Mouse (Mus musculus) gastrocnemius, adult 18-20 months (tissue): ENCODE measurements around the gene Dlg2. TPM values are rescaled to one million over a fixed set of nuclear protein-coding genes. Genes with fewer than 3 reads are reported as not detected.

Source experiments
- DNase-seq: peaks from one replicate; pipeline ENCODE4 v3.0.0; 2021; ENCODE audit warnings: low spot score
- total RNA-seq, 2 experiments: library from RNA; stranded (reverse); gene quantifications; 2 replicates each; pipeline ENCODE4 v1.2.3; 2021

The Dlg2 gene
- total RNA-seq, 2 experiments from 2014 or later, result 0.50 to 1.5 TPM

DNA sequence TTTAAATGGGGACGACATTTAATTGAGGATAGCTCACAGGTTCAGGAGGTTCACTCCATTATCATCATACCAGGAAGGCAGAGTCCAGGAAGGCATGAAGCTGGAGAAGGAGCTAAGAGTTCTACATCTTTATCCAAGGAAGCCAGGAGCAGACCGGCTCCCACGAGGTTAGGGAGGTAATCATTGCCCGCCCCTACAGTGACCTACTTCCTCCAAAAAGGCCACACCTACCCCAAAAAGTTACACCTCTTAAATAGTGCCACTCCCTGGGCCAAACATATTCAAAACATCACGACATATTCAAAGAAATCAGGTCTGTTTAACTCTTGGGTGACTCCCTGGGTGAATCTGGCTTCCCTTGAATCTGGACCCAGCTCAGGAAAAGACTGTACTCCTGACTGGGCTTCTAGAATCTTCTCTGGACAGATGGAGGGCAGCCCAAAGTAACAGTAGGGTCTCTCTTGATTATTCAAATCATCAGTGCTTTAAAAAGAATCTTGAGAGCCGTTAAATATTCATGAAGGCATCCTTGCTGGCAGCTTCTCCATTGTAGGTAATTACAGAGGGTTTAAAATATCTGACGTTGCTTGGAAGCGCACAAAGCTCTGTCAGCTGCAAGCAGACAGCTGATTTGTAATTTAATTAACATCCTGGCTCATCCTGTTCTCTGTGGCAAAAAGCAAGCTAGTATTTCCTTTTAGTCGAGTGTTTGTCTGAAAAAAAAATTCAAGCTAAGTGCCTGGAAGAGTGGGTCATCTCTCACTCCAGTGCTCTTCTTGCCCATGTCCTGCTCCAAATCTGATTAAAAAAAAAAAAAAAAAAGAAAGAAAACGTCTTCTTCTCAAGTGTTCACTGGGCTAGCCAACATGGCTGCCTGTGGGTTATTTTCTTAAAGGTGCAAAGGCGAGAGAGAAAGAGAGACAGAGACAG, 966.2 kb downstream of the Dlg2 start:
- DNase-seq, result no peak

DNA sequence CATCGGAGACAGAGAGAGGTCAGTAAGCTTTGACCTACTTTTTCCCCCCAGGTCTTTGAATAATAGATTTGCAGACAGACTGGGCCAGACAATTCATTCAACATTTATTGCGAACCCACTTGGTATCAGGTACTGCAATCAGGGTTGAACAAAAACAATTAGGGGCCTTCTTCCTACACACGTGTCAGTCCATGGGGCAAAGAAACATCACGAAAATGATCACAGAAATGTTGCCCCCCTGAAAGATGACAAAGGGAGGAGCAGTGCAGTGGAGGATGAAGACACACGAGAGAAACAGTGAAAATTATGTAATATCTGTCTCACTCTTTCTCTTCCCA, 966.9 kb downstream of the Dlg2 start:
- DNase-seq, result no peak

DNA sequence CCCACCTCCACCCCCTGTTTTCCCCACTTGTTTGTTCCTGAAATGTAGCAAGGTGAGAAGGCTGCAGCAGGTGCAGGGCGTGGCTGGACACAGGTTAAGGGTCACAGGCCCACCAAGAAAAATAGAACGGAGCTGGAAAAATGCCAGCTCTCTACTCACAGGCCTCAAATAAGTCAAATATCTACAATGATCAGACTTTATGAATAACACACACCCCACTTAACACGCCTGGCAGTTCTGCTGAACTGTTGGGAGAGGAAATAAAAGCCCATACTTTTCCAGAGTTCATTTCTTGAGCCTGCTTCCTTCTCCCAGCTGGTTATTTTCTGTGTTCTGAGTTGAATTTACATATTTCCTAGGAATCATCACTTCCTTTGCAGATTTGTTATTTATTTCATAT, 967.4 kb downstream of the Dlg2 start:
- DNase-seq, result no peak

DNA sequence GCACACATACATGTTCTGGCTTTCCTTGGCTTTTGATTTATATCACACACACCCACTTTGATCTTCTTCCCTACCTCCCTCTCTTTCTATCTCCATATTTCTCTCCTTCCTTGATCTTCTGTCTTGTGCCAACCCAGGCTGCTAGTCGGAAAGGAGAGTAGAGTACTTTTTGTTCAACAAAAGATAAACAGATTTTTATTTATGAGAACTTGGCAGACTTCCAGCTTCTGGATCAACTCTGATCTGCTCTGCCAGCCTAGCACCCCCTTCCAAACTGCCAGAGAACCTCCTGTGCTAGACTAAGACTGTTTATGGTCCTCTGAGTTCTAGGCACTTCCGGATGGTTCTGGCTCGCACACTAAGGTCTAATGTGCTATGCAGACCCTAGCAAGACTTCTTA, 968.3 kb downstream of the Dlg2 start:
- DNase-seq, result no peak

DNA sequence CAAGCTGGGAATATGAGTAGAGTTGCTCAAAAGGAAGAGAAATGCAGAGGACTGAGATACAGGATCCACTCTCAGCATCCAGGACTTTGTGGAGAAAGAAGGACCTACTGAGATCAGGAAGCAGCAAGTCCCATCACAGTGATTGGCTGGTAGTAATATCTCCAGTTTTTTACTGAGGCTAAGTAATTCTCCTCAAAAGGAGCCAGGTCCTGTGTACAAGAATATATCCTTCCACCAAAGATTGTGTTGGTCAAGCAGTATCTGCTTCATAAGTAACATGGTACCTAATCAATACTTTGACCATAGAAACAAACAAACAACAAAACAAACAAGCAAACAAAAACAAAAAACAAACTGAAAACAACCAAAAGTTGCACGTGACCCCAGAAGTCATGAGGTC, 980.3 kb downstream of the Dlg2 start:
- no peak for DNase-seq

DNA sequence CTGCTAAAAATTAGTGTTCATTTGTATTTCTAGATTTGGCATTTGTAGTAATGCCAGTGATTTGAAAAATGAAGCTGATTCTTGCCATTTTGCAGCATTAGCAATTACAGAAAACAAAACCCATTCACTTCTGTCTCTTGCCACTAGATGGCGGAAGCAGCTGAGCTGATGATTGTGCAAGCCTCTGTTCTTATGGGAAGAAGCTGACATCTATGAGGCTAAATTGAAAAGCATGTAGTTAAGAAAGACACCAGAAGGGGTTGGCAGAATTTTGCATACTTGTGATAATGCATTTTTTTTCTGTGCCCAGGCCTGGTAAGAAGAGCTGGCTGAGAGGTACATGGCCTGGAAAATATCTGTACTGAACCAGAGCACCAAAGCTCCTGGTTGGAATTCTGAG, 980.7 kb downstream of the Dlg2 start:
- DNase-seq, result peak; percentile 39

DNA sequence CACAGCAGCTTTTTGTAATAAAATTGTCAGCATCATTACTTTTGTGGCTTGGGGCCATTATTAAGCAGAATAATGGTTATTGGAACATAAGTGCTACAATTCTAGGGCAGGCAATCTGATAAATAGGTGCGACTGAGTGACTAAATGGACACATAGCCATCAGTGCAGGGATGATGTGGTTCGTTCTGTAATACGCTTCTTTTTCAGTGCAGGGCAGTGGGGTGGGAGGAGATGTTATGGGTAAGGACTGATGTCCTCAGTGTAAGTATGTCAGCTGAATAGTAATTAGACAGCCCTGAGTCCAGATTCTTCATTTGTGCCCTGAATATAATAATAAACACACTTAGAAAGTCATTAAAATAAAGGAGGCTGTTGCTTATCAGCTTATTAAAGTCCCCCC, 984.9 kb downstream of the Dlg2 start:
- DNase-seq, result no peak

DNA sequence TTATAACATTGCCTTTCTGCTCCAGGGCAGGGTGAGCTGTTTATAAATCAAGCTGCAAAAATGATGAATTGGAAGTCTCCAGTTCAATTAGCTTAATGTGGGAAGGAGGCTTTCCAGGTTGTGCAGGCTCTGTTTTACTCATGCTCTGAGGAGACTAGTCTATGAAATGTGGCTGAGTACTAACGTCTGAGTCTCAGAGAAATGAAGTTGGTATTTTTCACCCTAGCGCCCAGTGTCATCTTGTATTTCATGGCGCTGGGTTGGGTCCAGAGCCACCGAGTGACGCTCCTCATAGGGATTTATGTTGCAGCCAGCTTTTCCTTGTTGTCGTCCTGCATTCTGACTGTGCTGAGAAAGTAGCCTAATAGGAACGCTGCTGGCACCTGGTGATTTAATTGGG, 986.8 kb downstream of the Dlg2 start:
- no peak for DNase-seq

DNA sequence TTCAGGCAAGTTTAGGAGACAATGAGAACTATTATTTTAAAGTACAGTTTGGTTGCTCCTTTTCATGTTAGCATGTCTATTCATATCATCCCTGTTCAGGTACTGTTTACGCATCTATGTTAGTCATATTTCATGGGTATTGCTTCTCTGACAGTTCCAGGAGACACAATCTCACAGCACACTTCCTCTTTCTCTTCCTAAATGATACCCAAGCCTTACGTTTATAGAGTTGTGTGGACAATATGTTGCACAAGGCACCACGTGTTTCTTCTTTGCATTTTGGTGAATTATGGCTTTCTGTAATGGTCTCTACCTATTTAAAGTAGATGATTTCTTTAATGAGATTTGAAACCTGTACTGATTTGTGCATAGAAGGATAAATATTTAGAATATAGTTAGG, 990.6 kb downstream of the Dlg2 start:
- DNase-seq, result no peak

DNA sequence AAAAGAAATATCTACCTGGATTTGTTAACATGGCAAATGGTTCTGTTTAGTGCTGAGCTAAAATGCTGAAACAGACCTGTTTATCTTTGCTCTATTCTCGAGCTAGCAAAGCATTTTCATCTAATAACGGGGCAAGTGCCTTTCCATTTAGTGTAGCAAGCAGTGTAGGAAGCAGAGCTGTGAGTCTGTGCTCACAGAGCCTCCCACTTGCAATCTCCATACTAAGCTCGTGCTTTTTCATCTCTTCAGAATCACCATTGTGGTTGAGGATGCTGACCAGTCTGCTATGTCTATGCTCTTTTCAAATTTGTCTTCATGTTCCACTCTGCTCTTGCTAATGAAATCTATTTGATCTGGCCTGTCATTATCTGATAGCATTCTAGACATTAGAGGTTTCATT, 1002.7 kb downstream of the Dlg2 start:
- DNase-seq, result no peak

DNA sequence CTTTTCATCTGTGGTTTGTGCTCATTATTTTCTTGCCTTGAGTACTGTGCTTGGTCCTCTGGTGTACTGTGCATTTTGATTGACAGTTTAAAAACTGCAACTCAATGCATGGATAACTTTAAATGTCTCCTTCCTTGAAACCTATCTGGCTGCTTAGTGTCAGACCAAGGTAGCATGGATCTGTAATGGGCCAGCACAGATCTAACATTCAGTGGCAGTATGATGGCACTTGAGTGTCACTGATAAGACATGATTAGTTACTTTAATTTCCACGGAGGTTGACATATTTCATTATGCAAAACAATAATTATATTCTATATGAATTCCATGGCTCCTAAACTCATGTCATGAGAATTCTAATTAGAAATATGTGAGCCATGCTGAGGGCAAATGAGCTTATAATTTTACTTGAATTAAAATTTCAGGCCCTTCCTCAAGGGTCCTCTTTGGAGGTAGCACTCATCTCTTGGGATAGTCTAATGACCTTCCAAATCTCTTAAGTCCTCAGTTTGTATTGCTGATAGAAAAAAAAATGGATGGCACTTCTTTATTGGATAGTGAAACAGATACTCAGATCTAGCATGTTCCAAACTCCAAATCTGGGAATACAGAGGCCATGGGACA, 1005.2 kb downstream of the Dlg2 start:
- no peak for DNase-seq

DNA sequence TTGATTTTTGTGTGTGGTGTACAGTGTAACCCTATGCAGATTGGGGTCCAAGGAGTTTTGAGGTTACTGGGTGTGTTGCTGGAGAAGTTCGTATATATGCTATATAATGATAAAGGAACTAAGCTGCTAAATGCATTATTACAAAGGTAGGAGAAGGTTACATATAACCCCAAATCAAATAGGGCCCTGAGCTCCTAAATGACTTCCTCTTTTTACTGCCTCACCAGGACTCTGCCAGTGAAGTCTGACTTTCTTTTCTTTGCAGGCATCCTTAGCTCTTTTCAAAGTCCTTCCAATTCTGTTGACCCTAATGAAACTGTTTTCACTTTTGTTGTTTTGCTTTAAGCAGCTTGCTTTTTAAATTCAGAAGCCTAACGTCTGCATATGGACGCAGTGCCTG, 1016.8 kb downstream of the Dlg2 start:
- DNase-seq, result no peak

DNA sequence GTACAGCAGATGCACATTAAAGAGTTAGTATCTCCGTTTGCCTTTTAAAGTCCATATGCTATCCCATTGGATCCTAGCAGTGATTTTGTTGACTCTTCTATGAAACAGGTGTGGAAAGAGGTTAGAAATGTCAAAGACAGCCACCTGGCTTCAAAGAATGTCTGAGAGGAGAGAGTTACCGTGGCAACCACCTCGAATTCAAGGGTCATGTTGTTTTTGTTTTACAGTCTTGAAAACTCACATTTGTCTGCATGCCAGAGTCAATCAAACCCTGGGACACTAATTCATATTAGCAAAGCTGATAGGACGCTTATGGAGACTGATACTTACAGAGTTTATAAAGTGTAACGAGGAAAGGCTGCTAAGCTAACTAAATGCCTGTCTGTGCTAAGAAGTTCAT, 1019.1 kb downstream of the Dlg2 start:
- no peak for DNase-seq

DNA sequence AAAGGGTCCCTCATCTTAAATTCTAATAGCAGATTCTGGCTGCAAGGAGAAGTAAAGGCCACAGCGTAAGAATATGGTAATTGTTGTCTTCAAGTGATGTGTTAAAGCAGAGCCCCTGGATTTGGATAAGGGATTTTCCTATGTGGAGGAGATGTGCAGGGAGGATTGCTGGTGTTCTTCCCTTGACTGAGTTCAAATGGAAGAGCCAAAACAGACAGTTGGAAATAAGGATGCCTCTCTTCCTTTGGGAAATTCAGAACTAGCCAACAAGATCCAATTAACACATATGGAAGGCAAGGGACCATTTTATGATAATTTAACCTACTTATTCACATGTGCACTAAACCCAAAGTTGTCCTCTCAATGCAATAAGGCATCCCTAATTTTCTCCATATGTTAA, 1034.6 kb downstream of the Dlg2 start:
- DNase-seq, result no peak

DNA sequence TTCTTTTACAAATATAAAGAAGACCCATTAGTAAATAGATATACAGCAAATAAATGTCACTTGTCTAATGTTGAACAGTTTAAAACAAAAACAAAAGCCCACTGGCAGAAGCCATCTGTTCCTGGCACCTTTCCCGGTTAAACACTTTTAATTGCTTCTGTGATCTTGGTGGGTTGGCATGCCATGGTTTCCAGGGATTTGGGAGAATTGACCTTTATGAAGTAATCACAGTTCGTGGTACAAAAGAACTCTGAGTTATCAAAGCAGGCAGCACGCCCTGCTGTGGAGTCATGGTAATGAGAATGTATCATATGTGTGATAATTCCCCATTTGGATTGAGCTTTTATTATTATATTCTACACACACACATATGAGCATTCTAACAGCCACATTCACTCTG, 1038.0 kb downstream of the Dlg2 start:
- no peak for DNase-seq

DNA sequence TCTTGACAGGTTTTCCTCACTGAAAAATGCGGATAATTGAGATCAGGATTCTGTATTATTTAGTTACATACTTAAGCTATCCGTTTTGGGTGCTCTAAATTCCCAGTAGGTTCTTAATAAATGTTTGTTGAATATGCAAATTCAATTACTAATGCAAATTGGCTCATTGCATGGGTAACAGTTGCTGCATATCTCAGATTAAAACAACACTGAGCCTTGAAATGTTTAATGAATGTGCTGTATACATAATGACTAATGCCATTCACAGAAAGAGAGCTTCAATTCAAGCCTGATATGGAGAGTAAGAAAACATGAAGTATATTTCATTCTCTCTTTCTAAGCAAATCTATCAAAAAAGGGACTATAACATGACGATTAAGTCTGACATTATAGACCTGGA, 1039.8 kb downstream of the Dlg2 start:
- no peak for DNase-seq

DNA sequence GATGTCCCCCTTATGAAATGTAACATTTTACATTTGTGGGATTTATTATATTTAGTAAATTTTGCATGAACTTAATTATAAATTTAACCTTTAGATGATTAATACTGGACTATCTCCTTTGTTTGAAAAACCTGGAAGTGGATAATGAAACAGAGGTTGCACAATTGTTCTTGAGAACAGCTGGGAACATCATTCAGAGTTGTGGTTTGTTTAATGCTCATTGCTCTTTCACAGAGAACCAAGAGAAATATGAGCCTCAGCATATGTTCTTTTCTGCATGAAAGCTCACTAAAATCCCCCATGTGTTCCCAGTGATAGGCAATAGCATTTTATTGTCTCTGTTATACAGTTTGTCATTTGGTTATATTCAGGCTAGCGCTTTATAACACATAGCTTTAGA, 1049.4 kb downstream of the Dlg2 start:
- DNase-seq, result no peak

DNA sequence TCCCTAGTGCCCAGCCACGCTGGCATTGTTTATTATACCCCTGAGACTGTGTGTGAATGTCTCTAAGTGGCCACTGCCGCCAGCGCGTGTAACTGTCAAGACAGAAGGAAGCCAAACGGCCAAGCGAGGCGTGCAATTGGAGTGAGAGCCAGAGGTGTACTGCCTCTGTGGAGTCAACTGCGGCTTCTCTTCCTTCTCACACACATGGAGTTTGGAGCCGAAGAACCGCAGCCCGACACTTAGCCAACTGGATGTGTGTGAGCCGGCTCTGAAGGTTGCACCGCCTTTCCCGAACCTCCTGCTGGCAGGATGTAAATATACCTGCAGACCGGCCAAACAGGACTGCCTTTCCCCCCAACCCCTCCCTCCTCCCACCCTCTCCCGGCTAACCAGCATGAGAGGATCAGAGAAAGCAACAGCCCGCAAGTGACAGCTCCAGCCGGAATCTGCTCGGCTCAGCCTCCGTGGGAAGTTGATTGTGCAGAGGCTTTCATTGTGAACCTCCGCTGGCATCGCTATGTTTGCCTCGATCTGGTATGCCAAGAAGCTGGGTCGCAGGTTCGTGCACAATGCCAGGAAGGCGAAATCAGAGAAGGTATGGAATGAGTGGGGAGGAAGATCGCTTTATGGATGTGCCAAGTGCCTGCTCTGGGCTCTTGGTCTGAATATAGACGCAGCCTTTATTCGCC, 1066.3 kb downstream of the Dlg2 start:
- no peak for DNase-seq

DNA sequence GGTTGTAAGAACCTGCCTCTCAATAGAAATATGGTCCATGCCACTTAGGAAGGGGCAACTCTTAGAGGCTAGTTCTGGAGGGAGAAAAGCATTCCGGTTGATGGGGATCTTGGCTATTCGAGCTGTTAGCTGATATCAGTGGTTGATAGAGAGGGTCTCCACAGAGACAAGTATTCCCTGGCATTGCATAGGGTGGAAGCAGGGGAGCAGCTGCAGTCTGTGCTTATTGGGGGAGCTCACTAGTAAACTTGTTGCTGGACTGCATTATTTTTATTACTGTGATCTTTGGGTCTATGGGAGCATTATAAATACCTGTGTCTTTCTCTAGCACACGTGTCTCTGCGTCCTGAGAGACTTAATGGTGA, 1066.8 kb downstream of the Dlg2 start:
- no peak for DNase-seq

DNA sequence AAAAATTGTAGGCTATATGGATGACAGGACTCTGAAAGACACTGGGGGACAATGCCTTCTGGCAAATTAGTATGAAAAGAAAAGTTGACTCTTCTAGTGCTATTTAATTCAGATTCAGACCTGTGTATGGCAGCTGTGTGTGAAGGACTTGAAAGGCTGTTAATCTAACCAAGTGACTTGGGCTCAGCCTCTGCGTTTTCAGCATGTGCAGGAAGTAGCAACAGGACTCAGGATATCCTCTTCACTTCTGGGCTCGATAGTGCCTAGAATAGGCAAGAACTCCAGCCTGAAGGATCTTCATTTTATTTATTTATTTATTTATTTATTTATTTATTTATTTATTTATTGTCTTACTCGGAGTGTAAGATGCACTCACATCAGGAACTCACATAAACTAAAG, 1068.1 kb downstream of the Dlg2 start:
- DNase-seq, result no peak

DNA sequence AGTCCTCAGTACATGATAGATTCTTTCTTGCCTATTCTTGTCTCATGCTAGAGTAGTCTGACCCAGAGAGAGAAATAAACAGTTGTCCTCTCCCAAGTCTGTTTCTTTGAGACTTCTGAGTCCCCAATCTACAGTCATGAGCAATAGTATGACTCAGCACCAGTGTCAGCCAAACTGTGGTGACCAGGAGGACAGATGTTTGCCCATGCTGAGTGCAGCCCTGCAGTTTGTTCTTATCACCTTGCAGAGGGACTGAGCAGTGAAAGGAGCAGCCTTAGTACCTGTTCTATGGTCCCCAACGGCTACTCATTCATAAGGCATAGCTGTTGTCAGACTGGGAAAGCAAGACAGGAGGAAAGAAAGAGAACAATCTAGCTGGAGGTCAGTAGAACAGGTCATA, 1072.3 kb downstream of the Dlg2 start:
- no peak for DNase-seq

DNA sequence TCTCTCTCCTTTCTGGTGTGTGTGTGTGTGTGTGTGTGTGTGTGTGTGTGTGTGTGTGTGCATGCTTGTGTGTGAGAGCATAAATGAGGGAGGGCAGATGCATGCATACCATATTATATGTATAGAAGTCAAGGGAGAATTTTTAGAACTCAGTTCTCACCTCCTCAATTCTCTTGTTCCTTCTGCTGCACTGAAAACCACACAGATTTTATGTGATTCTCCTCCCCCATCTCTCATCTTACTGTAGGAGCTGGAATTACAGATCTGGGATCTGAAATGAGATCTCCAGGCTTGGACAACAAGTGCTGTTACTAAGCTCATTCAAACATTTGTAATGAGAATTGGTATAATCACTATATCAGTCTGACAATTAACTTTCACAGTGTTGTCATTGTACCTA, 1081.1 kb downstream of the Dlg2 start:
- no peak for DNase-seq

DNA sequence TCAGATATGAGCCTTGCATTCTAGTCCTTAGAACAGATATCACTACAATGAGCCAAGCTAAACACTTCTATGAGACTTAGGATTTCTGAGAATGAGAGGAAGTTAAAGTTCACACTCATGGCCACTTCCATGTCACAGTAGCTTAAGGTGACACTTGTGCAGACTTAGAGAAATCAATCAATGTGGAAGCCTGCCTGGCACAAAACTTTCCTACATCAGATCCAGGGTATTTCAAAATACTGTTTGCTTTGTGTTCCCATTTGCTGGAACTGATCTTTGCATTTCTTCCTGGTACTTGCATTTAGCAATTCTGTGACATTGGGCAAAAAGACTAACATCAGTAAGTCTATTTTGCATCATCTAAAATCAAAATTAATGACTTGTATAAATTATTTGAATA, 1091.0 kb downstream of the Dlg2 start:
- DNase-seq, result no peak
